Mouse (Mus musculus) cortical plate, adult 2 months (tissue): ENCODE results near the gene Dock2.

Experiments used
- CTCF ChIP-seq: fragments of 200-500 bp; IDR thresholded peaks from 2 replicates; pipeline ENCODE4 v1.5.1; 2011; ENCODE audit warnings: mild to moderate bottlenecking, control low read depth, low read length; ENCODE audit not compliant: insufficient read depth; ENCODE audit errors: extremely low read depth
- POLR2A ChIP-seq: fragments of 200-500 bp; IDR thresholded peaks from 2 replicates; pipeline ENCODE4 v1.6.1; 2011; ENCODE audit warnings: mild to moderate bottlenecking, low read length, control low read depth; ENCODE audit not compliant: insufficient read depth; ENCODE audit errors: extremely low read depth

GRCm38 (mm10) chr11:34415884-34416618, 367.6 kb downstream of the Dock2 start:
- TF ChIP-seq POLR2A = no peak
- no peak for TF ChIP-seq CTCF
